Mouse (Mus musculus): ENCODE data around the gene Oas1h. TPM values are rescaled to one million over a fixed set of nuclear protein-coding genes. Genes with fewer than 3 reads are reported as not detected.

Oas1h gene
- polyA plus RNA-seq, 1 experiment from 2014 or later = not detected

DNA sequence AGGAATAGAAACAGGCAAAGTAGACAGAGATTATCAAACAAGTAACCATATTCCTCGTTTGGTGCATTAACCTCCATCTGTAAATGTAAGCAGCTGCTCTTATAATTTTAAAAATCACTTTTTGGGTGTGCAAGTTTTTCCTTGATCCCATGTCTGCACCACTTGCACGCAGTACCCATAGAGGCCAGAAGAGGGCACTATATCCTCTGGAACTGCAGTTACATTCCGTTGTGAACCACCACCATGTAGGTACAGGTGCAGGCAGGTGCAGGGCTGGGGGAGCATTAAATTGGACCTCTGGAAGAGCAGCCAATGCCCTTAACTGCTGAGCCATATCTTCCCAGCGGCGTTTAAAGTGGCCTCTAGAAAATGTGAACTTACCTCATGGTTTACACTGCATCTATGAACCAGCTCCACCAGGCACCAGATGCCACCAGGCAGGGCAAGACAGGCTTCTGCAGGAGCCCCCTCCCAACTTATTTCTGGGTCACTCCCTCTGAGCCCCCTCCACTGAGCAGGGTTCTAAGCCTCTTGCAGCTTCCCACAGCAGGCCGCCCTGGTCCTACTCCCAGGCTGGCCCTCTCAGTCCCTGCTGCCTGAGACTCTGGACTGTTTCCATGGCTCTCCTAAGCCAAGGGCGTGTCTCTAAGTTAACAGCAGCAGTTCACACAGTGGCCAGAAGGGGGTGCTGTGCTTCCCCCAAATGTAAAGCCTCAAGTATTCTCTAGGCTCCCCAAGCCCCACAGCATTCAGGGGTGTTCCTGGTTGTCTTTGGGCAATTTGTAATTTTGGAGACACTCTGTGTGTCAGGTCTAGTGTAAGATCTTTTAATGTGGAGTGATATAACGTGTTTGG lies 24.3 kb upstream of the Oas1h start:
- Histone ChIP-seq H3K4me1 (ENCODE audit: control insufficient read depth, insufficient read depth, low read length) (no peaks in the 10 kb centered on the region), H3K27ac (ENCODE audit: low read length) (no peak overlapping the region), H3K36me3 (ENCODE audit: control insufficient read depth, insufficient read depth, low read length) (no peaks in the 10 kb centered on the region), H3K4me2 (replicated peaks; ENCODE audit: low read depth, low read length) (no peak overlapping the region), H3K9ac (replicated peaks; ENCODE audit: low read depth, low read length) (no peak overlapping the region), H3K9me3 (ENCODE audit: control insufficient read depth, low read depth, low read length) (no peaks in the 10 kb centered on the region), H3K4me3 (ENCODE audit: low read depth, low read length) (no peak overlapping the region), H3K27me3 (ENCODE audit: control insufficient read depth, insufficient read depth, low read length) (no peaks in the 10 kb centered on the region)
- 11% methylated on average over 8 of the region's 8 CpGs for WGBS
- no peak for ATAC-seq (ENCODE audit: insufficient number of reproducible peaks, insufficient read depth, low FRiP score, low read depth)

- H3K9ac ChIP-seq (replicated peaks; ENCODE audit: low read depth, low read length) = no peak overlapping the region
- H3K27ac ChIP-seq (ENCODE audit: low read length) = no peak overlapping the region
- H3K4me1 ChIP-seq (ENCODE audit: control insufficient read depth, insufficient read depth, low read length) = no peaks in the 10 kb centered on the region
- H3K36me3 ChIP-seq (ENCODE audit: control insufficient read depth, insufficient read depth, low read length) = no peaks in the 10 kb centered on the region
- H3K9me3 ChIP-seq (ENCODE audit: control insufficient read depth, low read depth, low read length) = no peaks in the 10 kb centered on the region
- H3K27me3 ChIP-seq (ENCODE audit: control insufficient read depth, insufficient read depth, low read length) = no peaks in the 10 kb centered on the region
- no peak for ATAC-seq (ENCODE audit: insufficient number of reproducible peaks, insufficient read depth, low FRiP score, low read depth)
- H3K4me3 ChIP-seq (ENCODE audit: low read depth, low read length) = no peak overlapping the region
- H3K4me2 ChIP-seq (replicated peaks; ENCODE audit: low read depth, low read length) = no peak overlapping the region
- 82% methylated on average over 3 of the region's 3 CpGs for WGBS
Observed at GRCm38 (mm10) chr5:120844713-120845112, 16.5 kb upstream of the Oas1h start.

- Histone ChIP-seq H3K4me3 (ENCODE audit: low read depth, low read length) (no peak within 1 kb of the TSS), H3K27ac (ENCODE audit: low read length) (no peak within 1 kb of the TSS), H3K9ac (replicated peaks; ENCODE audit: low read depth, low read length) (no peak within 1 kb of the TSS), H3K9me3 (ENCODE audit: control insufficient read depth, low read depth, low read length) (no peaks in the 10 kb centered on the region), H3K27me3 (ENCODE audit: control insufficient read depth, insufficient read depth, low read length) (no peaks in the 10 kb centered on the region), H3K4me1 (ENCODE audit: control insufficient read depth, insufficient read depth, low read length) (no peaks in the 10 kb centered on the region), H3K4me2 (replicated peaks; ENCODE audit: low read depth, low read length) (no peak within 1 kb of the TSS), H3K36me3 (ENCODE audit: control insufficient read depth, insufficient read depth, low read length) (no peaks in the 10 kb centered on the region)
- WGBS = 59% methylated on average over 4 of the region's 4 CpGs
- no peak for ATAC-seq (ENCODE audit: insufficient number of reproducible peaks, insufficient read depth, low FRiP score, low read depth)
Observed at GRCm38 (mm10) chr5:120847067-120847466, 14.2 kb upstream of the Oas1h start, which contains the start of gene Oas1f. Oas1f (plus strand) TSS chr5:120847367.

- Histone ChIP-seq H3K36me3 (ENCODE audit: control insufficient read depth, insufficient read depth, low read length) (no peaks in the 10 kb centered on the region), H3K4me2 (replicated peaks; ENCODE audit: low read depth, low read length) (no peak overlapping the region), H3K4me3 (ENCODE audit: low read depth, low read length) (no peak overlapping the region), H3K4me1 (ENCODE audit: control insufficient read depth, insufficient read depth, low read length) (no peaks in the 10 kb centered on the region), H3K9ac (replicated peaks; ENCODE audit: low read depth, low read length) (no peak overlapping the region), H3K9me3 (ENCODE audit: control insufficient read depth, low read depth, low read length) (peaks cover 7% of the 10 kb centered on the region; the same call in 1 of the 2 replicates), H3K27ac (ENCODE audit: low read length) (no peak overlapping the region), H3K27me3 (ENCODE audit: control insufficient read depth, insufficient read depth, low read length) (no peaks in the 10 kb centered on the region)
- WGBS = 68% methylated on average over 3 of the region's 3 CpGs
- no peak for ATAC-seq (ENCODE audit: insufficient number of reproducible peaks, insufficient read depth, low FRiP score, low read depth)
Observed at GRCm38 (mm10) chr5:120849601-120850136, 11.6 kb upstream of the Oas1h start.

GRCm38 (mm10) chr5:120859241-120859640 lies 2.0 kb upstream of the Oas1h start:
- Histone ChIP-seq H3K4me1 (ENCODE audit: control insufficient read depth, insufficient read depth, low read length) (no peaks in the 10 kb centered on the region), H3K9me3 (ENCODE audit: control insufficient read depth, low read depth, low read length) (peaks cover 4% of the 10 kb centered on the region; the same call in 1 of the 2 replicates), H3K36me3 (ENCODE audit: control insufficient read depth, insufficient read depth, low read length) (no peaks in the 10 kb centered on the region), H3K4me2 (replicated peaks; ENCODE audit: low read depth, low read length) (no peak overlapping the region), H3K27me3 (ENCODE audit: control insufficient read depth, insufficient read depth, low read length) (no peaks in the 10 kb centered on the region), H3K9ac (replicated peaks; ENCODE audit: low read depth, low read length) (no peak overlapping the region), H3K27ac (ENCODE audit: low read length) (no peak overlapping the region), H3K4me3 (ENCODE audit: low read depth, low read length) (no peak overlapping the region)
- no peak for ATAC-seq (ENCODE audit: insufficient number of reproducible peaks, insufficient read depth, low FRiP score, low read depth)
- WGBS = 75% methylated on average over 2 of the region's 2 CpGs

DNA sequence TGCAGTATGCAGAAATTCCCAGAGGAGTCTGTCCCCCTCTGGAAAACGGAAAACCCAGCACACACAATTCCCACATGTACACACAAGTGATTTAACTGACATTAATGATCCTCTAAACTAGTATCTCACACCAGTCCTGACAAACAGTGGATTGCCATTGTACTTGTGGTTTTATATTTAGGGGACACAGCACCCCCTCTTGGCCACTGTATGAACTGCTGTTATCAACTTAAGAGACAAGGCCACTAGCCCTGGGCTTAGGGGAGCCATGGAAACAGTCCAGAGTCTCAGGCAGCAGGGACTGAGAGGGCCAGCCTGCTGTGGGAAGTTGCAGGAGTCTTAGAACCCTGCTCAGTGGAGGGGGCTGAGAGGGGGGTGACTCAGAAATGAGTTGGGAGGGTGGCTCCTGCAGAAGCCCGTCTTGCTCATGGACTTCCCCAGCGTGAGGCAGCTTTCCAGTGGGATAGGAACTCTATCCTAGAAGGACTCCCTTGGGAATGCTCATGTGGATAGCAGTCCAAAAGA lies 4.2 kb downstream of the Oas1h start:
- ATAC-seq (ENCODE audit: insufficient number of reproducible peaks, insufficient read depth, low FRiP score, low read depth) = no peak
- H3K36me3 ChIP-seq (ENCODE audit: control insufficient read depth, insufficient read depth, low read length) = no peaks in the 10 kb centered on the region
- no peak overlapping the region for H3K4me2 ChIP-seq (replicated peaks; ENCODE audit: low read depth, low read length)
- H3K9me3 ChIP-seq (ENCODE audit: control insufficient read depth, low read depth, low read length) = no peaks in the 10 kb centered on the region
- H3K9ac ChIP-seq (replicated peaks; ENCODE audit: low read depth, low read length) = no peak overlapping the region
- H3K27ac ChIP-seq (ENCODE audit: low read length) = no peak overlapping the region
- H3K4me3 ChIP-seq (ENCODE audit: low read depth, low read length) = no peak overlapping the region
- 80% methylated on average over 3 of the region's 3 CpGs for WGBS
- H3K4me1 ChIP-seq (ENCODE audit: control insufficient read depth, insufficient read depth, low read length) = no peaks in the 10 kb centered on the region
- no peaks in the 10 kb centered on the region for H3K27me3 ChIP-seq (ENCODE audit: control insufficient read depth, insufficient read depth, low read length)

DNA sequence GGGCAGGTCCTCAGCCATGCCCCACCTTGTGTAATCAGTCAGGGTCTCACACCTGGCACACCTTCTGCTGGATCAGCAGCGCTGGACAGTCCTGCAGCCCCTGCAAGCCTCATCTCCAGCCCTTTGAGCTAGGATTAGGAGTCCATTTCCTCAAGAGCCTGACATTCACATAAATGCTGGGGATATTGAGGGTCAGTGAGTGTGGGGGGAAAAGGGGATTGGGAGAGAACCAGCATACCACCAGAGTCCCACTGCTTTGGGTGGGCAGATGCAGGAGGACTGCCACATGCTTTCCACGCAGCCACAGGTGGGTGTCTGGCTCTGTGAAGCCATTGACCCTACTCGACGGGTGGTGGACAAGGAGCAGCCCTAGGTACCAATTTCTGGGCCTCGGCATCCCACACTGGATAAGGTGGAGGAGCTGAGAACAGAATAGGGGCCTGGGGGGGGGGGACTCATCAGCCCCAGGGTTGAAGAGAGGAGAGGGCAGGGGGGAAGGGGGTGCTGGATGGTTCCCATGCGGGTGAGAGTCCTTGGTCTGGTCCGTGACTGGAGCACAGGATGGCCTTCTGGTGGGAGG lies 8.3 kb downstream of the Oas1h start:
- Histone ChIP-seq H3K36me3 (ENCODE audit: control insufficient read depth, insufficient read depth, low read length) (no peaks in the 10 kb centered on the region), H3K27me3 (ENCODE audit: control insufficient read depth, insufficient read depth, low read length) (no peaks in the 10 kb centered on the region), H3K27ac (ENCODE audit: low read length) (no peak overlapping the region), H3K4me2 (replicated peaks; ENCODE audit: low read depth, low read length) (no peak overlapping the region), H3K9me3 (ENCODE audit: control insufficient read depth, low read depth, low read length) (no peaks in the 10 kb centered on the region), H3K4me3 (ENCODE audit: low read depth, low read length) (no peak overlapping the region), H3K9ac (replicated peaks; ENCODE audit: low read depth, low read length) (no peak overlapping the region), H3K4me1 (ENCODE audit: control insufficient read depth, insufficient read depth, low read length) (no peaks in the 10 kb centered on the region)
- no peak for ATAC-seq (ENCODE audit: insufficient number of reproducible peaks, insufficient read depth, low FRiP score, low read depth)
- 80% methylated on average over 7 of the region's 7 CpGs for WGBS

DNA sequence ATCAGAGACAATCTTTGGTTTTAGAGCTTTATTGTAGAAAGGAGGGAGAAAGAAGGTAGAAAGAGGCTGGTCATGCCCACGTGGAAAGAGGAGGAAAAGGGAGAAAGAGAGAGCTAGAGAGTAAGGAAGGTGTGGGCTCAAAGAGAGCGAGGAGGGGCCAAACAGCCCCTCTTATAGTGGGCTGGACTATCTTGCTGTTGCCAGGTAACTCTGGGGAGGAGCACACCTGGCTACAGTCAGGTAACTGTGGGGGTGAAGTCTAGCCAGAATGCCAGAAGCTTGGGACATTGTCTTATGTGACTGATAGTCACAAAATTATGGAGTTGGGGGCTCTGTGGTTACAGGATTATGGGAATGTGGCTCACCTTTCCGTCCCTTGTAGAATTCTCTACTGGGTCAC lies 8.9 kb downstream of the Oas1h start:
- Histone ChIP-seq H3K4me1 (ENCODE audit: control insufficient read depth, insufficient read depth, low read length) (no peaks in the 10 kb centered on the region), H3K9me3 (ENCODE audit: control insufficient read depth, low read depth, low read length) (no peaks in the 10 kb centered on the region), H3K27ac (ENCODE audit: low read length) (no peak overlapping the region), H3K36me3 (ENCODE audit: control insufficient read depth, insufficient read depth, low read length) (no peaks in the 10 kb centered on the region), H3K9ac (replicated peaks; ENCODE audit: low read depth, low read length) (no peak overlapping the region), H3K4me2 (replicated peaks; ENCODE audit: low read depth, low read length) (no peak overlapping the region), H3K27me3 (ENCODE audit: control insufficient read depth, insufficient read depth, low read length) (no peaks in the 10 kb centered on the region), H3K4me3 (ENCODE audit: low read depth, low read length) (no peak overlapping the region)
- 52% methylated on average over 3 of the region's 3 CpGs for WGBS
- no peak for ATAC-seq (ENCODE audit: insufficient number of reproducible peaks, insufficient read depth, low FRiP score, low read depth)
